Mouse (Mus musculus) heart, embryonic 12.5 days (tissue): Measurements from ENCODE around the gene Rmdn2. TPM values are rescaled to one million over a fixed set of nuclear protein-coding genes. Genes with fewer than 3 reads are reported as not detected.

Source experiments
- ATAC-seq: fragments of 200-750 bp; cut with Nextera tagmentation; 2 replicates; pipeline ENCODE4 v1.8.0; 2017; ENCODE audit warnings: moderate TSS enrichment, moderate library complexity; ENCODE audit not compliant: insufficient number of reproducible peaks, low FRiP score
- H3K27ac ChIP-seq: fragments of 300-500 bp; sonication (generic); 2 replicates; pipeline ENCODE4 v1.5.1; 2016; ENCODE audit warnings: mild to moderate bottlenecking, moderate library complexity; ENCODE audit not compliant: poor library complexity, severe bottlenecking
- H3K27me3 ChIP-seq: fragments of 300-500 bp; sonication (generic); replicated peaks from 2 replicates; pipeline ENCODE4 v1.6.1; 2016; ENCODE audit warnings: mild to moderate bottlenecking, moderate library complexity
- H3K36me3 ChIP-seq: fragments of 300-500 bp; sonication (generic); 2 replicates; pipeline ENCODE4 v1.6.1; 2016; ENCODE audit warnings: mild to moderate bottlenecking, moderate library complexity
- H3K4me1 ChIP-seq: fragments of 300-500 bp; sonication (generic); replicated peaks from 2 replicates; pipeline ENCODE4 v1.6.1; 2016; ENCODE audit warnings: mild to moderate bottlenecking
- H3K4me2 ChIP-seq: fragments of 300-500 bp; sonication (generic); 2 replicates; pipeline ENCODE4 v1.6.1; 2016; ENCODE audit warnings: mild to moderate bottlenecking, moderate library complexity
- H3K4me3 ChIP-seq: fragments of 300-500 bp; sonication (generic); 2 replicates; pipeline ENCODE4 v1.5.1; 2016; ENCODE audit warnings: mild to moderate bottlenecking
- H3K9ac ChIP-seq: fragments of 300-500 bp; sonication (generic); 2 replicates; pipeline ENCODE4 v1.6.1; 2016; ENCODE audit warnings: mild to moderate bottlenecking, moderate library complexity
- H3K9me3 ChIP-seq: fragments of 300-500 bp; sonication (generic); replicated peaks from 2 replicates; pipeline ENCODE4 v1.6.1; 2016; ENCODE audit warnings: mild to moderate bottlenecking, moderate library complexity
- WGBS: fragments of 180-500 bp; shearing (Covaris S2); methylation state at CpG from one replicate; pipeline ENCODE4 v1.1.7; 2016; 5-methylcytosine and 5-hydroxymethylcytosine counted together
- polyA plus RNA-seq: library from polyadenylated mRNA; unstranded; fragments of >200 nt; fragmentation: Nextera tagmentation; extraction: Ambion mirVana; gene quantifications from 2 replicates; pipeline ENCODE4 v1.2.1, GENCODE M21; 2016

Rmdn2 gene
- polyA plus RNA-seq, 1 experiment from 2014 or later, result 18.6 TPM

DNA sequence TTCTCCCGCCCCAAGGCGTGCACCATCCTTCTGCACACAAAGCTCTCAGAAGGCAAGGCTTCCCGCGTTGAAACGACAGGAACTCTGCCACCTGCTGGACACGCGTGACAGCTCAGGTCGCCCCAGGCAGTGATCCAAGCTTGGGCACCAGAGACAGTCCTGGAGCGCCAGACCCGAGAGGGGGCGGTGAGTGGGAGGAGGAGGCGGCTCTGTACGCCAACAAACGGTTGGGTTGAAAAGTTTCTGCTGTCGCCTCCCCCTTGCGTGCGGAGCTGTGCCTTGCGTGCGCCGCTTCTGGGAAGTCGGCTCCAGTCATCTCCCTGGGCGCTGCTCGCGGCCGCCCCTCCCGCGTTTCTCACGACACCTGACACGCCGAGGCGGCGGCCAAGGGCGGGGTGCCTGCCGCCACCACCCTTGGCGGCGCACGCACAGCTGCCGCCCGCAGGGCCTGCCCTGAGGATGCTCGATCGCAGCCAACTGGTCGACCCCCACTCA is 104.0 kb downstream of the Rmdn2 start:
- H3K4me3 ChIP-seq, result peak overlapping the region; percentile 56
- H3K9ac ChIP-seq, result peak overlapping the region; percentile 66
- H3K9me3 ChIP-seq, result no peaks in the 10 kb centered on the region
- H3K4me2 ChIP-seq, result peak overlapping the region; percentile 91
- peak; percentile 76 for ATAC-seq
- WGBS, result under 1% methylated on average over 42 of the region's 42 CpGs
- H3K4me1 ChIP-seq, result peaks cover 27% of the 10 kb centered on the region
- H3K27ac ChIP-seq, result no peak overlapping the region
- peaks cover 56% of the 10 kb centered on the region for H3K27me3 ChIP-seq
- no peaks in the 10 kb centered on the region for H3K36me3 ChIP-seq

- Histone ChIP-seq H3K36me3 (no peaks in the 10 kb centered on the region), H3K4me1 (peaks cover 3% of the 10 kb centered on the region; the same call in 1 of the 2 replicates), H3K9me3 (no peaks in the 10 kb centered on the region), H3K27ac (no peak overlapping the region), H3K9ac (no peak overlapping the region), H3K4me3 (no peak overlapping the region), H3K4me2 (no peak overlapping the region), H3K27me3 (peaks cover 17% of the 10 kb centered on the region; the same call in 1 of the 2 replicates)
- WGBS, result 70% methylated on average over 7 of the region's 7 CpGs
- ATAC-seq, result 0 out of 2 replicates have a peak, but pooled peaks have one; percentile 29
These were observed 109.0 kb downstream of the Rmdn2 start for GRCm38 (mm10) chr17:79720681-79721080.

DNA sequence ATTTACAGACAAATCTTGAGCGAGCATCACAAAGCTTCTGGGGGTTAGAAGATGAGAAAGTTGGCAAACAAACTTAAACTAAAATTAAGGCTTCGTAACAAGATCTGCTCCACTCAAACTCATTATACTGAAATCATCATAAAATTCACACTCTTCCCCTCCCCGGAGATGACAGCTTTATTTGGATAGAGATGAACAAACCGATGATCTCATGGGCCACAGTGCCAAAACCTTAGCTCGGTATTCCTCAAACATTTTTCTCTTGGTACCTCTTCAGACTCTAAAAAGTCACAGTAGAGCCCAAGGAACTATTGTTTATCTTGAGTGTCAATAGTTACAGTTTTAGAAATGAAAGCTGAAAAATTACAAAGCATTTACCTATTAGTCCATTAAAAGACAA is 115.0 kb downstream of the Rmdn2 start:
- peaks cover 26% of the 10 kb centered on the region for H3K4me1 ChIP-seq
- 79% methylated on average over 5 of the region's 5 CpGs for WGBS
- H3K9ac ChIP-seq, result no peak overlapping the region
- no peaks in the 10 kb centered on the region for H3K9me3 ChIP-seq
- no peaks in the 10 kb centered on the region for H3K27me3 ChIP-seq
- ATAC-seq, result no peak
- H3K4me2 ChIP-seq, result no peak overlapping the region
- no peak overlapping the region for H3K27ac ChIP-seq
- H3K4me3 ChIP-seq, result no peak overlapping the region
- no peaks in the 10 kb centered on the region for H3K36me3 ChIP-seq

- H3K9ac ChIP-seq, result no peak overlapping the region
- H3K4me1 ChIP-seq, result peaks cover 29% of the 10 kb centered on the region
- peak overlapping the region; percentile 63 for H3K4me2 ChIP-seq
- no peaks in the 10 kb centered on the region for H3K9me3 ChIP-seq
- no peaks in the 10 kb centered on the region for H3K36me3 ChIP-seq
- peaks cover 3% of the 10 kb centered on the region; the same call in 1 of the 2 replicates for H3K27me3 ChIP-seq
- H3K27ac ChIP-seq, result 0 out of 2 replicates have a peak overlapping the region, but pooled peaks have one; percentile 24
- ATAC-seq, result no peak
- WGBS, result 30% methylated on average over 14 of the region's 14 CpGs
- peak overlapping the region; percentile 33 for H3K4me3 ChIP-seq
These were observed 116.5 kb downstream of the Rmdn2 start for GRCm38 (mm10) chr17:79728053-79728584.

- Histone ChIP-seq H3K9ac (no peak overlapping the region), H3K27ac (peak overlapping the region; percentile 53; the same call in 1 of the 2 replicates), H3K4me3 (peak overlapping the region; percentile 33), H3K27me3 (peaks cover 3% of the 10 kb centered on the region; the same call in 1 of the 2 replicates), H3K4me1 (peaks cover 29% of the 10 kb centered on the region), H3K36me3 (no peaks in the 10 kb centered on the region), H3K4me2 (peak overlapping the region; percentile 63), H3K9me3 (no peaks in the 10 kb centered on the region)
- WGBS, result 26% methylated on average over 16 of the region's 16 CpGs
- ATAC-seq, result peak; percentile 42; the same call in 1 of the 2 replicates
These were observed 117.2 kb downstream of the Rmdn2 start for GRCm38 (mm10) chr17:79728585-79729503.

DNA sequence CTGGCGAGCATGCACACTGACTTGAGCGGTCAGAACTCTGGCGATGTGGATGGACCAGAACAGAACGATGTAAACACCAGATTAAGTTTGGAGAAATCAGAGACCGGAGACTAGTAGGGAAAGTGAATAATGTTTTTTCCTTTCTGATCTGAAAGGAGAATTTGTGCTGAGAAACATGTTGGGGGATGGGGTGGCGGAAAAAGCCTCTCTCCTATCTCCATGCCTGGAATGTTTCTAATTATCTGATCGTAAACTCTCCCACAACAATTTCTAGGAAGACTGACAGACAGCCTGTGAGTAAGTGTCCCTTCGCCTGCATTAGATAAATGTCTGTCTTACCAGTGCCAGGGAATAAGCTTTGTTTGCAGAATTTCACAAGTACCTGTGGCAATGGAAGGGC is 119.3 kb downstream of the Rmdn2 start:
- Histone ChIP-seq H3K9me3 (no peaks in the 10 kb centered on the region), H3K36me3 (no peaks in the 10 kb centered on the region), H3K27ac (no peak overlapping the region), H3K4me2 (peak overlapping the region; percentile 10), H3K4me3 (no peak overlapping the region), H3K27me3 (peaks cover 3% of the 10 kb centered on the region; the same call in 1 of the 2 replicates), H3K9ac (no peak overlapping the region), H3K4me1 (peaks cover 29% of the 10 kb centered on the region)
- WGBS, result 20% methylated on average over 8 of the region's 8 CpGs
- no peak for ATAC-seq

DNA sequence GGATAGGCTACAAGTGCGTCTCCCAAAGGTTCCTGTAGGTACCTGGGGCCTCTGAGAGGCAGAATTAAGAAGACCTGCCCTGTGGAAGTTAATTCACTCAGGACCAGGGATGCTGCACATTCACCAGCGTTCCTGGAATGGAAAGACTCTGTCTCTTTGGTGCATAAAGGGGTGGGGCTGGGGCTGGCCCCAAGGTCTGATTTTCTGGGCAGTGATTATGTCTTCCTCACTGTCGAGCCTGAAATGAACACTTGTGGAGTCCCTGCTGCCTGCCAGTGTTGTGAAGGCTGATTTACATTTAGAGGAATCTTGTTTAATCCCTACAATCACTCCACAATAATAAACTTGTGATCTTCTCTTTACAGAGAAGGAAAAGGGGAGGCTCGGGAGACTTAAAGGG is 121.4 kb downstream of the Rmdn2 start:
- WGBS, result 66% methylated on average over 4 of the region's 4 CpGs
- Histone ChIP-seq H3K27ac (no peak overlapping the region), H3K4me2 (no peak overlapping the region), H3K9ac (no peak overlapping the region), H3K27me3 (peaks cover 3% of the 10 kb centered on the region; the same call in 1 of the 2 replicates), H3K4me1 (peaks cover 27% of the 10 kb centered on the region), H3K9me3 (no peaks in the 10 kb centered on the region), H3K4me3 (no peak overlapping the region), H3K36me3 (no peaks in the 10 kb centered on the region)
- ATAC-seq, result no peak

DNA sequence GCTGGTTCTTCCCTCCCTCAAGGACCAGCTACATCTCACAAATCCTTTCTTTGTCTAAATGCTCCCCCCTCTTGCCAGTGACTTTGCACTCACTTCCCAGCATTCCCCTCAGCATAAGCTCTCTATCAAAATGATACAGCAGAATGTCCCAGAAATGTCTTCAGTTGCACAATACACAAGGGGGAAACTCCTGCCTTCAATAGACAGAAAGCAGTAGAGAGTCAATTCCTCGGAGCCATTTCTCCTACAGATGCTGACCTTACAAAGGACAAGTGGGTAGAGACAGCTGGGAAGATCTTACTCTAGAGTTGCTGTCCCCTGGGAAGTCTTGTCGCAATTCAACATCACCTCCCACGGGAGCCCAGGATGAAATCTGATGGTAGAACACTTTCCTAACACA is 125.9 kb downstream of the Rmdn2 start:
- Histone ChIP-seq H3K4me2 (no peak overlapping the region), H3K36me3 (no peaks in the 10 kb centered on the region), H3K27ac (no peak overlapping the region), H3K4me1 (no peaks in the 10 kb centered on the region), H3K9ac (no peak overlapping the region), H3K9me3 (no peaks in the 10 kb centered on the region), H3K4me3 (no peak overlapping the region), H3K27me3 (peaks cover 3% of the 10 kb centered on the region; the same call in 1 of the 2 replicates)
- ATAC-seq, result no peak
- 64% methylated on average over 3 of the region's 3 CpGs for WGBS

GRCm38 (mm10) chr17:79738847-79739498 is 127.3 kb downstream of the Rmdn2 start:
- no peaks in the 10 kb centered on the region for H3K27me3 ChIP-seq
- no peak overlapping the region for H3K4me3 ChIP-seq
- H3K4me2 ChIP-seq, result no peak overlapping the region
- no peaks in the 10 kb centered on the region for H3K4me1 ChIP-seq
- H3K27ac ChIP-seq, result no peak overlapping the region
- no peaks in the 10 kb centered on the region for H3K36me3 ChIP-seq
- H3K9me3 ChIP-seq, result no peaks in the 10 kb centered on the region
- WGBS, result 68% methylated on average over 5 of the region's 5 CpGs
- H3K9ac ChIP-seq, result no peak overlapping the region
- no peak for ATAC-seq

- WGBS, result 71% methylated on average over 5 of the region's 5 CpGs
- ATAC-seq, result no peak
These were observed 131.0 kb downstream of the Rmdn2 start for GRCm38 (mm10) chr17:79742635-79743034.

More at GRCm38 (mm10) chr17:79742635-79743034, 131.0 kb downstream of the Rmdn2 start:
- H3K4me2 ChIP-seq, result no peak overlapping the region
- H3K27ac ChIP-seq, result no peak overlapping the region
- peaks cover 11% of the 10 kb centered on the region; the same call in 1 of the 2 replicates for H3K4me1 ChIP-seq
- no peaks in the 10 kb centered on the region for H3K36me3 ChIP-seq
- H3K9ac ChIP-seq, result no peak overlapping the region
- no peak overlapping the region for H3K4me3 ChIP-seq
- 0 out of 2 replicates have a peak, but pooled peaks cover 1% of the 10 kb centered on the region for H3K9me3 ChIP-seq
- H3K27me3 ChIP-seq, result no peaks in the 10 kb centered on the region
